Mouse (Mus musculus) CH12.LX (cell line): ENCODE results near the gene Thg1l. TPM values are rescaled to one million over a fixed set of nuclear protein-coding genes. Genes with fewer than 3 reads are reported as not detected.

Experiments used
- DNase-seq: peaks from one replicate; pipeline ENCODE4 v3.0.0-alpha.2; 2013; ENCODE audit errors: extremely low read depth
- H3K27ac ChIP-seq: 2 replicates; pipeline ENCODE4 v1.5.1; 2012; ENCODE audit warnings: low read depth, mild to moderate bottlenecking, control low read depth, moderate library complexity; ENCODE audit not compliant: insufficient read depth
- H3K27me3 ChIP-seq: replicated peaks from 2 replicates; pipeline ENCODE3; 2012; ENCODE audit warnings: inconsistent platforms
- H3K36me3 ChIP-seq, 2 experiments: replicated peaks in 1 of 2; 2 replicates each; pipeline versions ENCODE3 to v1.6.1; 2012; ENCODE audit warnings: inconsistent platforms in 1 of 2, low read length in 1 of 2, mild to moderate bottlenecking in 1 of 2, mixed read lengths in 1 of 2, moderate library complexity in 1 of 2; ENCODE audit not compliant: control insufficient read depth in 1 of 2, insufficient read depth in 1 of 2
- H3K4me1 ChIP-seq, 2 experiments: 2 replicates each; pipeline ENCODE4 v1.6.1; 2012; ENCODE audit warnings: inconsistent platforms in 1 of 2, moderate library complexity in 1 of 2; ENCODE audit not compliant: insufficient read depth in 2 of 2, control insufficient read depth in 1 of 2
- H3K4me2 ChIP-seq: 2 replicates; pipeline ENCODE4 v1.6.1; 2012; ENCODE audit warnings: low read depth, mild to moderate bottlenecking, control low read depth; ENCODE audit not compliant: poor library complexity, insufficient read depth, severe bottlenecking
- H3K4me3 ChIP-seq, 3 experiments: fragments of 150-350 bp in 1 of 3; sonication (generic) in 1 of 3; replicated peaks in 1 of 3; 2 replicates each; pipeline versions ENCODE3 to v1.5.1; 2011 to 2012; ENCODE audit warnings: low read depth in 2 of 3, low read length in 2 of 3, mild to moderate bottlenecking in 2 of 3, moderate library complexity in 2 of 3, control low read depth in 1 of 3, improper control_type of control experiment in 1 of 3, inconsistent platforms in 1 of 3, mixed read lengths in 1 of 3; ENCODE audit not compliant: poor library complexity in 1 of 3
- H3K79me2 ChIP-seq: replicated peaks from 2 replicates; pipeline ENCODE4 v1.6.1; 2012; ENCODE audit warnings: mild to moderate bottlenecking, moderate library complexity; ENCODE audit not compliant: control insufficient read depth, poor library complexity, insufficient read depth, severe bottlenecking; ENCODE audit errors: extremely low read depth
- H3K9ac ChIP-seq: 2 replicates; pipeline ENCODE4 v1.6.1; 2012; ENCODE audit warnings: low read depth, mild to moderate bottlenecking, control low read depth, moderate library complexity; ENCODE audit not compliant: insufficient read depth
- H3K9me3 ChIP-seq: replicated peaks from 2 replicates; pipeline ENCODE3; 2012; ENCODE audit warnings: low read length, inconsistent platforms, mixed read lengths
- BHLHE40 ChIP-seq: IDR thresholded peaks from 2 replicates; pipeline ENCODE4 v1.6.1; 2011; ENCODE audit warnings: mild to moderate bottlenecking, low read depth, low read length, improper control_type of control experiment
- CHD2 ChIP-seq: IDR thresholded peaks from 2 replicates; pipeline ENCODE4 v1.6.1; 2011; ENCODE audit warnings: low read length, improper control_type of control experiment
- CTCF ChIP-seq, 2 experiments: IDR thresholded peaks in 1 of 2; conservative IDR thresholded peaks in 1 of 2; 2 replicates each; pipeline ENCODE4 v1.5.1; 2011 to 2012; ENCODE audit warnings: low read depth in 2 of 2, low read length in 2 of 2, improper control_type of control experiment in 1 of 2, inconsistent platforms in 1 of 2, mild to moderate bottlenecking in 1 of 2, moderate library complexity in 1 of 2
- ELF1 ChIP-seq: IDR thresholded peaks from 2 replicates; pipeline ENCODE4 v1.6.1; 2014; ENCODE audit warnings: low read depth, mild to moderate bottlenecking, inconsistent platforms, low read length, improper control_type of control experiment
- EP300 ChIP-seq: IDR thresholded peaks from 2 replicates; pipeline ENCODE4 v1.6.1; 2011; ENCODE audit warnings: low read length, improper control_type of control experiment
- ETS1 ChIP-seq: conservative IDR thresholded peaks from 2 replicates; pipeline ENCODE4 v1.6.1; 2012; ENCODE audit warnings: low read depth, mild to moderate bottlenecking, inconsistent platforms, low read length, improper control_type of control experiment, moderate library complexity
- HCFC1 ChIP-seq: IDR thresholded peaks from 2 replicates; pipeline ENCODE4 v1.6.1; 2012; ENCODE audit warnings: low read depth, mild to moderate bottlenecking, inconsistent platforms, low read length, improper control_type of control experiment
- IRF4 ChIP-seq: IDR thresholded peaks from 2 replicates; pipeline ENCODE4 v1.6.1; 2014; ENCODE audit warnings: low read depth, mild to moderate bottlenecking, inconsistent platforms, low read length, improper control_type of control experiment
- JUN ChIP-seq: IDR thresholded peaks from 2 replicates; pipeline ENCODE4 v1.6.1; 2011; ENCODE audit warnings: low read depth, mild to moderate bottlenecking, low read length, improper control_type of control experiment, moderate library complexity; ENCODE audit not compliant: insufficient read depth
- JUND ChIP-seq: conservative IDR thresholded peaks from 2 replicates; pipeline ENCODE4 v1.6.1; 2011; ENCODE audit warnings: low read depth, low read length, improper control_type of control experiment
- KAT2A ChIP-seq: IDR thresholded peaks from 2 replicates; pipeline ENCODE4 v1.6.1; 2012; ENCODE audit warnings: low read length, improper control_type of control experiment, inconsistent platforms; ENCODE audit not compliant: insufficient replicate concordance
- MEF2A ChIP-seq: IDR thresholded peaks from 2 replicates; pipeline ENCODE4 v1.6.1; 2014; ENCODE audit warnings: low read depth, mild to moderate bottlenecking, inconsistent platforms, low read length, improper control_type of control experiment, borderline replicate concordance
- POLR2A ChIP-seq: IDR thresholded peaks from 2 replicates; pipeline ENCODE4 v1.6.1; 2011; ENCODE audit warnings: low read depth, mild to moderate bottlenecking, improper control_type of control experiment, low read length
- POLR2AphosphoS2 ChIP-seq: IDR thresholded peaks from 2 replicates; pipeline ENCODE4 v1.6.1; 2011; ENCODE audit warnings: low read depth, low read length, improper control_type of control experiment
- RAD21 ChIP-seq: IDR thresholded peaks from 2 replicates; pipeline ENCODE4 v1.6.1; 2011; ENCODE audit warnings: low read depth, mild to moderate bottlenecking, low read length, improper control_type of control experiment, moderate library complexity
- RCOR1 ChIP-seq: conservative IDR thresholded peaks from 2 replicates; pipeline ENCODE4 v1.6.1; 2012; ENCODE audit warnings: low read depth, mild to moderate bottlenecking, inconsistent platforms, low read length, improper control_type of control experiment
- TBP ChIP-seq: conservative IDR thresholded peaks from 2 replicates; pipeline ENCODE4 v1.6.1; 2011; ENCODE audit warnings: low read depth, low read length, improper control_type of control experiment
- TCF12 ChIP-seq: IDR thresholded peaks from 2 replicates; pipeline ENCODE4 v1.6.1; 2014; ENCODE audit warnings: low read depth, mild to moderate bottlenecking, inconsistent platforms, low read length, improper control_type of control experiment
- ZC3H11A ChIP-seq: IDR thresholded peaks from 2 replicates; pipeline ENCODE4 v1.6.1; 2012; ENCODE audit warnings: low read depth, mild to moderate bottlenecking, inconsistent platforms, low read length, improper control_type of control experiment
- ZKSCAN1 ChIP-seq: IDR thresholded peaks from 2 replicates; pipeline ENCODE4 v1.6.1; 2012; ENCODE audit warnings: low read depth, inconsistent platforms, low read length, improper control_type of control experiment, borderline replicate concordance
- ZMIZ1 ChIP-seq: IDR thresholded peaks from 2 replicates; pipeline ENCODE4 v1.6.1; 2012; ENCODE audit warnings: low read depth, mild to moderate bottlenecking, inconsistent platforms, low read length, improper control_type of control experiment
- ZNF384 ChIP-seq: IDR thresholded peaks from 2 replicates; pipeline ENCODE4 v1.6.1; 2012; ENCODE audit warnings: low read depth, low read length, improper control_type of control experiment, inconsistent platforms
- dilution Hi-C: fragments of 300-500 bp; cut with MboI; formaldehyde crosslinking; loops from 2 replicates; pipeline ENCODE4 v1.14.3; 2020; ENCODE audit warnings: low sequenced_read_pairs; ENCODE audit not compliant: extremely low pct_unique_long_range_greater_than_20kb, extremely low pct_ligation_motif_present
- in situ Hi-C: fragments of 300-500 bp; cut with MboI; formaldehyde crosslinking; loops from 3 replicates; pipeline ENCODE4 v1.14.3; 2019; ENCODE audit warnings: low sequenced_read_pairs, low pct_ligation_motif_present, low pct_unique_long_range_greater_than_20kb, mixed read lengths
- polyA plus RNA-seq: library from polyadenylated mRNA; unstranded; fragments of >175 nt; gene quantifications from 2 replicates; pipeline ENCODE4 v1.2.1, GENCODE M21; 2012; ENCODE audit warnings: low read depth; ENCODE audit not compliant: insufficient read length
- total RNA-seq, 2 experiments: library from RNA; depleted of rRNA; stranded (reverse); fragments of 300-350 nt in 1 of 2; fragments of >200 nt in 1 of 2; gene quantifications; 2 replicates each; pipeline ENCODE4 v1.2.3; 2012 to 2014

Thg1l gene
- total and polyA plus RNA-seq, 3 experiments, result 32.7 to 60.0 (median 45.6) TPM

DNA sequence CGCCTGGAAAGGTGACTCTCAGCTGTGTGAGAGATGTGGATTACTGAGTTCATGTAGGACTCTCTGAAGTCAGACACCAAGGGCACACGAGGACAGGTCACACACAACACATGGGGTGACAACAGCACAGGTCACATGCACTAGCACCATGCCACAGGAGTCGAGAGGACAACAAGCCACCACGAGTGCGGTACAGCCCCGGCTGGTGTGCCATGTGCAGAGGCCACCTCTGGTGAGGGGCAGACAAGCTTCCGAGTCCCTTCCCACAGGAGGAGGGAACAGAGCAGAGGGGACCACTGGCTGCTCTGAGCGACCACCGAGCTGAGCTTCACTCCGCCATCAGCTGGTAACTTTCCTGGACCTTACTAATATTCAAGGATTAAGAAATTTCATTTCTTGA lies 22.5 kb downstream of the Thg1l start:
- Histone ChIP-seq H3K4me3 (no peak overlapping the region), H3K9me3 (no peaks in the 10 kb centered on the region), H3K4me2 (no peak overlapping the region), H3K27me3 (no peaks in the 10 kb centered on the region), H3K27ac (no peak overlapping the region), H3K36me3 (peaks cover 35 to 91% of the 10 kb centered on the region in 2 experiments), H3K9ac (no peak overlapping the region), H3K4me1 (no peaks in the 10 kb centered on the region), H3K79me2 (no peaks in the 10 kb centered on the region)
- no peak for TF ChIP-seq RAD21
- TF ChIP-seq ETS1, result no peak
- no peak for TF ChIP-seq ZNF384
- no peak for TF ChIP-seq BHLHE40
- TF ChIP-seq POLR2AphosphoS2, result no peak
- no peak for TF ChIP-seq ZC3H11A
- no peak for TF ChIP-seq RCOR1
- TF ChIP-seq TBP, result no peak
- no peak for TF ChIP-seq ZKSCAN1
- TF ChIP-seq TCF12, result no peak
- TF ChIP-seq ELF1, result no peak
- TF ChIP-seq CHD2, result no peak
- no peak for TF ChIP-seq IRF4
- TF ChIP-seq CTCF (conservative IDR thresholded peaks at IDR 0.05 in 1 of 2, IDR thresholded peaks at IDR 0.05 in 1 of 2; ENCODE audit: low read depth in 2 of 2, low read length in 2 of 2), result no peak
- no peak for TF ChIP-seq KAT2A
- TF ChIP-seq JUN, result no peak
- no peak for TF ChIP-seq HCFC1
- dilution Hi-C loops (no loop called here), in situ Hi-C loops (no loop called here)
- DNase-seq, result no peak

DNA sequence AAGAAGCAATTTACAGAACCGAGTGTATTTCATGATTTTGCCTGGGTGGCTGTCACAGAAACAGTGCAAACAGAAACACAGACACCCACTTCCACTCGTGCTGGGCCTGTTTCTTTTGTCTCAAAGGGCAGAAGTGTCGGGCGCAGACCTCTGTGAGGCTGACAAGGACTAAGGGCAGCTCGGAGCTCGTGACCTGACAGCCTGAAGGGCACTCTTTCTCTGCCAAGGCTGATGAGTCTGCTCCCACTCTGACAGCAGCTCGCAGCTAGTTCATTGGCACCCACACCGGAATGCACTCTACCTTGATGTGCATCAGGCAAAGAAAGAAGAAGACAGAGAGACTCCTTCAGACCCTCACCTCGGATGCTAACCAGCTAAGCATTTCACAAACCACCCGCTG lies 25.8 kb downstream of the Thg1l start:
- H3K27me3 ChIP-seq, result no peaks in the 10 kb centered on the region
- no peak for TF ChIP-seq POLR2A
- no peak for TF ChIP-seq TBP
- TF ChIP-seq ZMIZ1, result no peak
- no peak for TF ChIP-seq JUND
- no peak for TF ChIP-seq EP300
- TF ChIP-seq HCFC1, result no peak
- no peak for TF ChIP-seq MEF2A
- TF ChIP-seq, all 38 proteins: peak for 0
- DNase-seq, result no peak
- Histone ChIP-seq H3K4me2 (no peak overlapping the region), H3K36me3 (peaks cover 21 to 60% of the 10 kb centered on the region in 2 experiments), H3K79me2 (no peaks in the 10 kb centered on the region), H3K4me1 (no peaks in the 10 kb centered on the region), H3K9me3 (no peaks in the 10 kb centered on the region), H3K27ac (no peak overlapping the region), H3K9ac (no peak overlapping the region), H3K4me3 (no peak overlapping the region)
- dilution Hi-C loops, result no loop called here
- in situ Hi-C loops, result no loop called here
